Mouse (Mus musculus) cortical plate, adult 2 months (tissue): ENCODE results near the gene Zfhx3.

Experiments used
- CTCF ChIP-seq: fragments of 200-500 bp; IDR thresholded peaks from 2 replicates; pipeline ENCODE4 v1.5.1; 2011; ENCODE audit warnings: mild to moderate bottlenecking, control low read depth, low read length; ENCODE audit not compliant: insufficient read depth; ENCODE audit errors: extremely low read depth
- POLR2A ChIP-seq: fragments of 200-500 bp; IDR thresholded peaks from 2 replicates; pipeline ENCODE4 v1.6.1; 2011; ENCODE audit warnings: mild to moderate bottlenecking, low read length, control low read depth; ENCODE audit not compliant: insufficient read depth; ENCODE audit errors: extremely low read depth

GRCm38 (mm10) chr8:108911511-108911910, 969.1 kb downstream of the Zfhx3 start:
- TF ChIP-seq POLR2A: no peak
- TF ChIP-seq CTCF: peak; percentile 98
